Mouse (Mus musculus): ENCODE measurements around the gene Tmprss12.
"Not testable (repeated sequence)": the region's sequence is repeated elsewhere in the genome, so short reads cannot be mapped to it uniquely, and the experiment has no call there.

Gene Tmprss12

GRCm38 (mm10) chr15:100280626-100281025, at the start of gene Tmprss12:
Gene Tmprss12, plus strand, starts transcription at chr15:100280837.
- no peak for DNase-seq (ENCODE audit: low spot score in 2 of 2)

- DNase-seq (ENCODE audit: low spot score in 2 of 2) = no peak
These were observed 48.8 kb upstream of the Tmprss12 start for GRCm38 (mm10) chr15:100231616-100232525.

- no peak for DNase-seq (ENCODE audit: low spot score in 2 of 2)
These were observed 45.2 kb upstream of the Tmprss12 start for GRCm38 (mm10) chr15:100235208-100235965.

- no peak for DNase-seq (ENCODE audit: low spot score in 2 of 2)
These were observed 43.7 kb upstream of the Tmprss12 start for GRCm38 (mm10) chr15:100236952-100237351.

GRCm38 (mm10) chr15:100241780-100242179, 38.9 kb upstream of the Tmprss12 start:
- DNase-seq (ENCODE audit: low spot score in 2 of 2) = no peak

GRCm38 (mm10) chr15:100245951-100246350, 34.7 kb upstream of the Tmprss12 start:
- DNase-seq (ENCODE audit: low spot score in 2 of 2) = no peak

- no peak for DNase-seq (ENCODE audit: low spot score in 2 of 2)
These were observed 33.3 kb upstream of the Tmprss12 start for GRCm38 (mm10) chr15:100247296-100247695.

- DNase-seq (ENCODE audit: low spot score in 2 of 2) = no peak
These were observed 31.8 kb upstream of the Tmprss12 start for GRCm38 (mm10) chr15:100248665-100249433.

- DNase-seq (ENCODE audit: low spot score in 2 of 2) = peak in 1 of 2 experiments; percentile 26
These were observed 29.4 kb upstream of the Tmprss12 start for GRCm38 (mm10) chr15:100251153-100251780.

- no peak for DNase-seq (ENCODE audit: low spot score in 2 of 2)
These were observed 24.3 kb upstream of the Tmprss12 start for GRCm38 (mm10) chr15:100256386-100256785.

- DNase-seq (ENCODE audit: low spot score in 2 of 2) = no peak
These were observed 23.3 kb upstream of the Tmprss12 start for GRCm38 (mm10) chr15:100257305-100257704.

GRCm38 (mm10) chr15:100258646-100259425, 21.8 kb upstream of the Tmprss12 start:
- no peak for DNase-seq (ENCODE audit: low spot score in 2 of 2)

GRCm38 (mm10) chr15:100260351-100260750, 20.3 kb upstream of the Tmprss12 start:
- not testable (repeated sequence) for DNase-seq (ENCODE audit: low spot score in 2 of 2)

- no peak for DNase-seq (ENCODE audit: low spot score in 2 of 2)
These were observed 17.3 kb upstream of the Tmprss12 start for GRCm38 (mm10) chr15:100263246-100263905.

GRCm38 (mm10) chr15:100265586-100266325, 14.9 kb upstream of the Tmprss12 start:
- DNase-seq (ENCODE audit: low spot score in 2 of 2) = no peak

- DNase-seq (ENCODE audit: low spot score in 2 of 2) = no peak
These were observed 11.7 kb upstream of the Tmprss12 start for GRCm38 (mm10) chr15:100268916-100269315.

- DNase-seq (ENCODE audit: low spot score in 2 of 2) = no peak
These were observed 10.9 kb upstream of the Tmprss12 start for GRCm38 (mm10) chr15:100269776-100270175.

GRCm38 (mm10) chr15:100270609-100271008, 10.0 kb upstream of the Tmprss12 start:
- DNase-seq (ENCODE audit: low spot score in 2 of 2) = not testable (repeated sequence)

- no peak for DNase-seq (ENCODE audit: low spot score in 2 of 2)
These were observed 9.2 kb upstream of the Tmprss12 start for GRCm38 (mm10) chr15:100271411-100271810.

All from urinary bladder, adult 18-20 months (tissue).